Mouse (Mus musculus) CH12.LX (cell line): Measurements from ENCODE around the gene Fars2. TPM values are rescaled to one million over a fixed set of nuclear protein-coding genes. Genes with fewer than 3 reads are reported as not detected.

Experiments used
- DNase-seq: peaks from one replicate; pipeline ENCODE4 v3.0.0-alpha.2; 2013; ENCODE audit errors: extremely low read depth
- H3K27ac ChIP-seq: 2 replicates; pipeline ENCODE4 v1.5.1; 2012; ENCODE audit warnings: low read depth, mild to moderate bottlenecking, control low read depth, moderate library complexity; ENCODE audit not compliant: insufficient read depth
- H3K27me3 ChIP-seq: replicated peaks from 2 replicates; pipeline ENCODE3; 2012; ENCODE audit warnings: inconsistent platforms
- H3K36me3 ChIP-seq, 2 experiments: replicated peaks in 1 of 2; 2 replicates each; pipeline versions ENCODE3 to v1.6.1; 2012; ENCODE audit warnings: inconsistent platforms in 1 of 2, low read length in 1 of 2, mild to moderate bottlenecking in 1 of 2, mixed read lengths in 1 of 2, moderate library complexity in 1 of 2; ENCODE audit not compliant: control insufficient read depth in 1 of 2, insufficient read depth in 1 of 2
- H3K4me1 ChIP-seq, 2 experiments: 2 replicates each; pipeline ENCODE4 v1.6.1; 2012; ENCODE audit warnings: inconsistent platforms in 1 of 2, moderate library complexity in 1 of 2; ENCODE audit not compliant: insufficient read depth in 2 of 2, control insufficient read depth in 1 of 2
- H3K4me2 ChIP-seq: 2 replicates; pipeline ENCODE4 v1.6.1; 2012; ENCODE audit warnings: low read depth, mild to moderate bottlenecking, control low read depth; ENCODE audit not compliant: poor library complexity, insufficient read depth, severe bottlenecking
- H3K4me3 ChIP-seq, 3 experiments: fragments of 150-350 bp in 1 of 3; sonication (generic) in 1 of 3; replicated peaks in 1 of 3; 2 replicates each; pipeline versions ENCODE3 to v1.5.1; 2011 to 2012; ENCODE audit warnings: low read depth in 2 of 3, low read length in 2 of 3, mild to moderate bottlenecking in 2 of 3, moderate library complexity in 2 of 3, control low read depth in 1 of 3, improper control_type of control experiment in 1 of 3, inconsistent platforms in 1 of 3, mixed read lengths in 1 of 3; ENCODE audit not compliant: poor library complexity in 1 of 3
- H3K79me2 ChIP-seq: replicated peaks from 2 replicates; pipeline ENCODE4 v1.6.1; 2012; ENCODE audit warnings: mild to moderate bottlenecking, moderate library complexity; ENCODE audit not compliant: control insufficient read depth, poor library complexity, insufficient read depth, severe bottlenecking; ENCODE audit errors: extremely low read depth
- H3K9ac ChIP-seq: 2 replicates; pipeline ENCODE4 v1.6.1; 2012; ENCODE audit warnings: low read depth, mild to moderate bottlenecking, control low read depth, moderate library complexity; ENCODE audit not compliant: insufficient read depth
- H3K9me3 ChIP-seq: replicated peaks from 2 replicates; pipeline ENCODE3; 2012; ENCODE audit warnings: low read length, inconsistent platforms, mixed read lengths
- BHLHE40 ChIP-seq: IDR thresholded peaks from 2 replicates; pipeline ENCODE4 v1.6.1; 2011; ENCODE audit warnings: mild to moderate bottlenecking, low read depth, low read length, improper control_type of control experiment
- CHD1 ChIP-seq: IDR thresholded peaks from 2 replicates; pipeline ENCODE4 v1.6.1; 2012; ENCODE audit warnings: low read depth, low read length, improper control_type of control experiment, inconsistent platforms
- CHD2 ChIP-seq: IDR thresholded peaks from 2 replicates; pipeline ENCODE4 v1.6.1; 2011; ENCODE audit warnings: low read length, improper control_type of control experiment
- EP300 ChIP-seq: IDR thresholded peaks from 2 replicates; pipeline ENCODE4 v1.6.1; 2011; ENCODE audit warnings: low read length, improper control_type of control experiment
- ETS1 ChIP-seq: conservative IDR thresholded peaks from 2 replicates; pipeline ENCODE4 v1.6.1; 2012; ENCODE audit warnings: low read depth, mild to moderate bottlenecking, inconsistent platforms, low read length, improper control_type of control experiment, moderate library complexity
- HCFC1 ChIP-seq: IDR thresholded peaks from 2 replicates; pipeline ENCODE4 v1.6.1; 2012; ENCODE audit warnings: low read depth, mild to moderate bottlenecking, inconsistent platforms, low read length, improper control_type of control experiment
- IRF4 ChIP-seq: IDR thresholded peaks from 2 replicates; pipeline ENCODE4 v1.6.1; 2014; ENCODE audit warnings: low read depth, mild to moderate bottlenecking, inconsistent platforms, low read length, improper control_type of control experiment
- JUND ChIP-seq: conservative IDR thresholded peaks from 2 replicates; pipeline ENCODE4 v1.6.1; 2011; ENCODE audit warnings: low read depth, low read length, improper control_type of control experiment
- KAT2A ChIP-seq: IDR thresholded peaks from 2 replicates; pipeline ENCODE4 v1.6.1; 2012; ENCODE audit warnings: low read length, improper control_type of control experiment, inconsistent platforms; ENCODE audit not compliant: insufficient replicate concordance
- MAZ ChIP-seq: IDR thresholded peaks from 2 replicates; pipeline ENCODE4 v1.6.1; 2012; ENCODE audit warnings: low read depth, mild to moderate bottlenecking, inconsistent platforms, low read length, improper control_type of control experiment, moderate library complexity
- MXI1 ChIP-seq: IDR thresholded peaks from 2 replicates; pipeline ENCODE4 v1.6.1; 2011; ENCODE audit warnings: mild to moderate bottlenecking, low read depth, low read length, improper control_type of control experiment
- MYC ChIP-seq: IDR thresholded peaks from 2 replicates; pipeline ENCODE4 v1.6.1; 2011; ENCODE audit warnings: low read depth, mild to moderate bottlenecking, improper control_type of control experiment, low read length
- NRF1 ChIP-seq: IDR thresholded peaks from 2 replicates; pipeline ENCODE4 v1.6.1; 2014; ENCODE audit warnings: low read depth, mild to moderate bottlenecking, inconsistent platforms, low read length, improper control_type of control experiment, moderate library complexity
- PAX5 ChIP-seq: IDR thresholded peaks from 2 replicates; pipeline ENCODE4 v1.6.1; 2012; ENCODE audit warnings: low read length, inconsistent platforms, mixed read lengths
- POLR2AphosphoS2 ChIP-seq: IDR thresholded peaks from 2 replicates; pipeline ENCODE4 v1.6.1; 2011; ENCODE audit warnings: low read depth, low read length, improper control_type of control experiment
- RAD21 ChIP-seq: IDR thresholded peaks from 2 replicates; pipeline ENCODE4 v1.6.1; 2011; ENCODE audit warnings: low read depth, mild to moderate bottlenecking, low read length, improper control_type of control experiment, moderate library complexity
- SIN3A ChIP-seq: IDR thresholded peaks from 2 replicates; pipeline ENCODE4 v1.6.1; 2012; ENCODE audit warnings: low read length, improper control_type of control experiment, inconsistent platforms
- SMC3 ChIP-seq: IDR thresholded peaks from 2 replicates; pipeline ENCODE4 v1.6.1; 2011; ENCODE audit warnings: low read depth, low read length, improper control_type of control experiment
- TBP ChIP-seq: conservative IDR thresholded peaks from 2 replicates; pipeline ENCODE4 v1.6.1; 2011; ENCODE audit warnings: low read depth, low read length, improper control_type of control experiment
- TCF12 ChIP-seq: IDR thresholded peaks from 2 replicates; pipeline ENCODE4 v1.6.1; 2014; ENCODE audit warnings: low read depth, mild to moderate bottlenecking, inconsistent platforms, low read length, improper control_type of control experiment
- USF2 ChIP-seq: conservative IDR thresholded peaks from 2 replicates; pipeline ENCODE4 v1.6.1; 2011; ENCODE audit warnings: low read depth, low read length, improper control_type of control experiment
- ZC3H11A ChIP-seq: IDR thresholded peaks from 2 replicates; pipeline ENCODE4 v1.6.1; 2012; ENCODE audit warnings: low read depth, mild to moderate bottlenecking, inconsistent platforms, low read length, improper control_type of control experiment
- ZKSCAN1 ChIP-seq: IDR thresholded peaks from 2 replicates; pipeline ENCODE4 v1.6.1; 2012; ENCODE audit warnings: low read depth, inconsistent platforms, low read length, improper control_type of control experiment, borderline replicate concordance
- ZMIZ1 ChIP-seq: IDR thresholded peaks from 2 replicates; pipeline ENCODE4 v1.6.1; 2012; ENCODE audit warnings: low read depth, mild to moderate bottlenecking, inconsistent platforms, low read length, improper control_type of control experiment
- ZNF384 ChIP-seq: IDR thresholded peaks from 2 replicates; pipeline ENCODE4 v1.6.1; 2012; ENCODE audit warnings: low read depth, low read length, improper control_type of control experiment, inconsistent platforms
- dilution Hi-C: fragments of 300-500 bp; cut with MboI; formaldehyde crosslinking; loops from 2 replicates; pipeline ENCODE4 v1.14.3; 2020; ENCODE audit warnings: low sequenced_read_pairs; ENCODE audit not compliant: extremely low pct_unique_long_range_greater_than_20kb, extremely low pct_ligation_motif_present
- in situ Hi-C: fragments of 300-500 bp; cut with MboI; formaldehyde crosslinking; loops from 3 replicates; pipeline ENCODE4 v1.14.3; 2019; ENCODE audit warnings: low sequenced_read_pairs, low pct_ligation_motif_present, low pct_unique_long_range_greater_than_20kb, mixed read lengths
- polyA plus RNA-seq: library from polyadenylated mRNA; unstranded; fragments of >175 nt; gene quantifications from 2 replicates; pipeline ENCODE4 v1.2.1, GENCODE M21; 2012; ENCODE audit warnings: low read depth; ENCODE audit not compliant: insufficient read length
- total RNA-seq, 2 experiments: library from RNA; depleted of rRNA; stranded (reverse); fragments of 300-350 nt in 1 of 2; fragments of >200 nt in 1 of 2; gene quantifications; 2 replicates each; pipeline ENCODE4 v1.2.3; 2012 to 2014

Fars2 gene
- total and polyA plus RNA-seq, 3 experiments = 30.2 to 47.7 (median 46.4) TPM

DNA sequence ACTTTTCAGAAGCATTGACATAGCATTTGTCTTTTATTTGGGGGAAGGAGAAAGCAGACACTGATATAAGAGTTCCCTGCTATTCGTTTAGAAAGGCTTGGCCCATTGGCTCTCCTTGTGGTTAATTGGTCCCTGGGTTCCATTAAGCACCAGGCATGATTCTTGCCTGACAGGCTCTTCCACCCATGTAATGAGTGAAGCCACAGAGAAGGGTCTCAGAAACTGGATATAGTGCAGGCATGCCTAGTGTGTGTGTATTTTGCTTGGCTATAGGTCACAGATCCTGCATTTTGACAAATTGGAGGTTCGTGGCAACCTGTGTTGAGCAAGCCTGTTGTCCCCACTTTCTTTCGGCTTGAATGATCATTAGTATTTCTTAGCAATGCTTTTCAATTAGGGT is 420.4 kb downstream of the Fars2 start:
- no peak overlapping the region for H3K9ac ChIP-seq
- TF ChIP-seq ZC3H11A (no peak), MAZ (no peak), HCFC1 (no peak), RAD21 (no peak), JUND (no peak), BHLHE40 (no peak), USF2 (no peak), SMC3 (no peak), NRF1 (no peak), KAT2A (no peak), PAX5 (no peak), TBP (no peak), CHD1 (no peak), CHD2 (no peak), MXI1 (no peak), MYC (no peak), ZNF384 (no peak), SIN3A (no peak), TCF12 (no peak), IRF4 (no peak)
- H3K4me1 ChIP-seq = peaks cover 5 to 59% of the 10 kb centered on the region in 2 experiments; a peak in 3 of 4 replicates
- peaks cover 4% of the 10 kb centered on the region for H3K9me3 ChIP-seq
- no peaks in the 10 kb centered on the region for H3K79me2 ChIP-seq
- no peak overlapping the region for H3K4me3 ChIP-seq
- H3K27ac ChIP-seq = no peak overlapping the region
- no peak for DNase-seq
- H3K27me3 ChIP-seq = no peaks in the 10 kb centered on the region
- dilution Hi-C loops = no loop called here
- in situ Hi-C loops = no loop called here
- H3K4me2 ChIP-seq = no peak overlapping the region
- peaks cover 3 to 23% of the 10 kb centered on the region in 2 experiments for H3K36me3 ChIP-seq

DNA sequence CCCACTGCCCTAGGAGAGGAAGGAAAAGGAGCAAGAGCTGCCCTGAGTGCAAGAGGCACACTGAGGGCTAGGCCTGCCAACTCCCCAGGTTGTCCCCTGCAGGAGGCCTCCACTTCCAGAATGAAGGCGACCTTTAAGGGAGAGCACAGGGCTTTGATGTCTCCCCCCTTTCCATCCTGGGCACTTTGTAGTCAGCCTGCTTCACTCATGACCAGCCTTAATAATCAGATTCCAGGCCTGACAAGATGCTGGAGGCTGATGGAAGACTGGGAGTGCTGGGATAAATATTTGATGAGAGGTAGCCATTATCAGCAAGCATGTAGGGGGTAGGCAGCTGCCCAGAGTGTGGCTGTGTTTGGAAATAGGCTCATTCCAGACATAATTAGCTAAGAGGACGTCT is 421.2 kb downstream of the Fars2 start:
- in situ Hi-C loops = no loop called here
- H3K27ac ChIP-seq = no peak overlapping the region
- H3K36me3 ChIP-seq = peaks cover 3 to 20% of the 10 kb centered on the region in 2 experiments
- H3K4me1 ChIP-seq = peaks cover 5 to 58% of the 10 kb centered on the region in 2 experiments; a peak in 3 of 4 replicates
- H3K27me3 ChIP-seq = no peaks in the 10 kb centered on the region
- DNase-seq = no peak
- no peak overlapping the region for H3K9ac ChIP-seq
- peaks cover 4% of the 10 kb centered on the region for H3K9me3 ChIP-seq
- no peak overlapping the region for H3K4me3 ChIP-seq
- H3K4me2 ChIP-seq = no peak overlapping the region
- TF ChIP-seq JUND (no peak), MAZ (no peak), EP300 (no peak), POLR2AphosphoS2 (no peak), PAX5 (no peak), TCF12 (no peak), ZMIZ1 (no peak), TBP (no peak), ZKSCAN1 (no peak), KAT2A (no peak), MXI1 (no peak), ETS1 (no peak)
- TF ChIP-seq, all 38 proteins: peak for 0
- H3K79me2 ChIP-seq = no peaks in the 10 kb centered on the region
- dilution Hi-C loops = no loop called here
